Mouse (Mus musculus): ENCODE results near the gene Ttyh1.
A peak's percentile ranks its signal among the peaks of the same experiment; 100 is the strongest.

The Ttyh1 gene

DNA sequence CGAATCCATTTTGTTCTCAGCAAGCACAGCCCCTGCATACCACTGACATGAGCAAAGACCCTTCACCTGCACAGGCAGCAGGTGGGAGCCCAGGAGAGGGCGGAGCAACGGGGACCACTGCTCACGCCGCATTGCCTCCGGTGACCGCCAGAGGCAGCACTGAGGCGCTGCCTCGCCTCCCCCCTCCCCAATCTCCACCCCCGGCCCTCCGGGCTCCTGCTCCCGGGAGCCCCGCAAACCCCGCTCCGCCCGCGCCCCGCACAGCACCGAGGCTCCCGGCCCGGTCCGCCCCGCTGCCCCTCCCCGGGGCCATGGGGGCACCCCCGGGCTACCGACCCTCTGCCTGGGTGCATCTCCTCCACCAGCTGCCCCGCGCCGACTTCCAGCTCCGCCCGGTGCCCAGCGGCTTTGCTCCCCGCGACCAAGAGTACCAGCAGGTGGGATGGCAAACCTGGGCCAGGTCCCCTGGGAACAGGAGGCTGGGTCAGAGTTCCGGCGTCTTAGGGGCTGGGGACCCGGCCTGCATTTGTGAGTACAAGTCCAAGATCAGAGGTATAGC lies at the start of gene Ttyh1:
TSS of gene Ttyh1 (plus strand) at position 65 of the 559 bp plus-strand sequence.
- peak; percentile 82 to 84 for DNase-seq (ENCODE audit: low spot score in 2 of 2)

DNA sequence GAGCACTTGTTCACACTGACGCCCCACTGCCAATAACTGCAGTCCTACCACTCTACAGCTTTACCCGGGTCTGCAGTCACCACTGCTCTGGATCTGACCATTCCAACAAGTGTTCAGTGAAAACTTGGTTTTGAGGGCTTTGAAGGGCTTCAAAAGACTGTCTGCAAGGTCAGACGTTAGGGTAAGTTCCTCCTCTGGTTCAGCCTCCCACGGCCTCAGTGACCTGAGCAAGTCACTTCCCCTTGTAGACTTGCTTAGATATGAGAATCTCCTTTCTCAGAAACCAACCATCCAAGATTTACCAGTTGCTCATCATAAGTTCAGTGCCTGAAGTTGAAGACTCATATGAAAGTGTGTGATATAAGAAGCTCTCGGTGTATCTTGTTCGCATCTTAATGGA lies 48.1 kb upstream of the Ttyh1 start:
- no peak for DNase-seq (ENCODE audit: low spot score in 2 of 2)

DNA sequence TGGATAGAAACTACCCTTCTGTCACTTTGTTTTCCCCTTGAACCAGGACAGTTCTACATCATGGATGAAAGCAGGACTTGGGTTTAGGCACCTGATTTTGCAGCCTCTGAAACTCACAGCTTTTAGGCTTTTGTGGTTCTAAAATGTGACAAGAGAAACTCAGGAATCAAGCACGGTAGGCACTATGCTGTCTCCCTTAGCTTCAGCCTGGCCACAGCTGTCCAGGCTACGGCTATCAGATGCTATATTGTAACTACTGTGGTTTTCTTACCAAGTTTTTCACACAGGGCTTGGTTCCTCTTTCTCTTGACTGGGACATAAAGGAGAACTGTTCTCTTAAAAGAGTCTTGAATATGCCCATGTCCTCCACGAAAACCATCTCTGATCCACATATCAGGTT lies 46.1 kb upstream of the Ttyh1 start:
- DNase-seq (ENCODE audit: low spot score in 2 of 2), result no peak

DNA sequence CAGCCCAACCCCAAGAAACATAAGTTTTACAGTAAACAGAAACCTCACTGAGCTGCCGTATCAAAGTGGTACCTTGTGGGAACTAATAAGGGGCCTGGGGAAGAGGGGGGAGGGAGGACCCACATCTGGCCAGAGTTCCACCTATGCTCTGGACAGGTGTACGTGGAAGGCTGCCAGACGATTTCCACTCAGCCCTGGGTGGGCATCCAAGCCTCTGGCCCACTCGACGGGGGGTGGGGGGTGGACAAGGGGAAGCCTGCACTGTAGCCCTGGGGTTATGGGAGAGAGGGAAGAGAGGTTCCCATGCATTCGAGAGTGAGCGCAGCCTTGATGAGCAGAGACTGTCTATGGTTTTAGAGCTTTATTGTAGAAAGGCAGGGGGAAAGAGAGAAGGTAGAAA lies 39.7 kb upstream of the Ttyh1 start:
- no peak for DNase-seq (ENCODE audit: low spot score in 2 of 2)

DNA sequence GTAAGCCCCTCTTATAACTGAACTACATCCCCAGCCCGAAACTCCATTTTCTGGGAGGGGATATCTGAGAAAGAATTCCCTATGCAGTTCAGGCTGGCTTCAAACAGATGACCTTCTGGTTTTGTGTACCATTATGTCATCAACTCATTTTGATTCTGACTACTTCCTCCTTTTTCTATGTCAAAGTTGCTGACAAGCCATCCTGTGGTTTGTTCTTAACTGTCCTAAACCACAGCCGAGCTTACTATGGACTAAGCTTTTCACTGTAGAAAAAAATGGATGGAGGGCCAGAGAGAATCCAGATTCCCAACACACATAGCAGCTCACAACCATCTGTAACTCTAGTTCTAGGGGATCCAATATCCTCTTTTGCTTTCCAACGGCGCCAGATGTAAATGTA lies 38.7 kb upstream of the Ttyh1 start:
- DNase-seq (ENCODE audit: low spot score in 2 of 2), result no peak

DNA sequence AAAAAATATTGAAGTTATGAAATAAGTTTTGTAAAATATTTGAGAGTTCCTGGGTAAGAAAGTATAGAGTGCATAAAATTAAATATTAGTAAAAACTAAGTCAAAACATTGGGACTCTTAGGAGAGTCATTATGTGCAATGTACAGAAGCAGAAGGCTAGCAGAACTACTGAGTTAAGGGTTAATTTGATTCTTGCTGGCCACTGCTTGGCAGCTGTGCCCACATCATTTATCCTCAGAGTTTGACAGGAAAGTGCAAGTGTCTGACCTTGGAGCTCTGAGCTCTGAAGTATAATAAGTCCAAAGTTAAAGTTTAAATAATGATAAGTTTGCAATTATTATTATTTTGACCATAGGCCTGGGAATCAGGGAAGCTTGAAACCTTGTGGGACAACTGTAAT lies 37.5 kb upstream of the Ttyh1 start:
- DNase-seq (ENCODE audit: low spot score in 2 of 2), result no peak

DNA sequence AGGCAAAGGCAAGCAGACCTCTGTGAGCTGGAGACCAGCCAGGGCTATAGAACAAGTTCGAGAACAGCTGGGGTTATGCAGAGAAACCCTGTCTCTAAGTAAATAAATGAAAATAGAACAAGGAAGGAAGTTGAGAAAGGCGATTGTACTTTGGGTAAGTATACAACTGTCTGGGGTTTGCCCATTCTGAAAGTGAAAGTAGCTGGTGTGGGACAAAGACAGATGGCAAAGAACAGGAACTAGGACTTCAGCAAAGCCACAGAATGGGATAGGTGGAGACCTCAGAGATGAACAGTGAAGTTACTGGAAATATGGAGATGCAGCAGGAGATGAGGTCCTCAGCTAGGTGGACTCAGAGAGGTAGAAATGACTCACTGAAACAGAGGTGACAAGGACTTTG lies 36.4 kb upstream of the Ttyh1 start:
- no peak for DNase-seq (ENCODE audit: low spot score in 2 of 2)

DNA sequence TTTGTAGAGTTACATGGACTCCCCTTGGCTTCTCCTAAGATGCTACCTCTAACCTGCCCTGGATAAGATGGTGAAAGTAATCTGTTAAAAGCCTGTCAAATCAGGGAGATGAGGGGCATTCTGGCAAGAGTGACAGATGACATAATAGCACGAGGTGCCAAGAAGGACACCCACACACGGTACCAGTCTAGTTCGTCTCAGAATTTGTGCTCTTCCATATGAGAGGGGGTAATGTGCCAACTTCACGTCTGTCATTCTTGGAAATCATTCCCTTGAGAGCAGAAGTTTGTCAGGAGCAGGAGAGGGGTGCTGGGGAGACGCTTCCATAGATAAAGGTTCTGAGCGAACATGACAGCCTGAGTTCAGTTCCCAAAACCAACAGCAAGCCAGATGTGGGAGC lies 35.0 kb upstream of the Ttyh1 start:
- DNase-seq (ENCODE audit: low spot score in 2 of 2), result peak in 1 of 2 experiments; percentile 55

DNA sequence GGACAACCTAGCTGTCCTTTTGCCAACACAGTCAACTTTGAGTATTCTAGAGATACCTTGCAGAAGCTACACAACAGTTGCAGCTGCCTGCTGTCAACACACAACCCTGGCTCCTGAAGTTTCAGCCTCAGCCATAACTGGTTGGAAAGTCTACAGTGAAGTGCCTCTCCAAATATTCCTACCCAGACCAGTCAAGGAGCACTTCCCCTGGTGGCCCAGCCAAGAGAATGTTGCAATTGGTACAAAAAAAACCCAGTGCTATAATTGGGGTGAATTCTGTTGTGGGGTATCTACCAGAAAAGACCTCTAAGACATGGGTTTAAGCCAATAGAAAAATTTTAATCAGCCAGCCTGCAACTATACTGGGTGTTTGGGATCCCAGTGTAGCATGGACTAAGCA lies 33.6 kb upstream of the Ttyh1 start:
- DNase-seq (ENCODE audit: low spot score in 2 of 2), result no peak

DNA sequence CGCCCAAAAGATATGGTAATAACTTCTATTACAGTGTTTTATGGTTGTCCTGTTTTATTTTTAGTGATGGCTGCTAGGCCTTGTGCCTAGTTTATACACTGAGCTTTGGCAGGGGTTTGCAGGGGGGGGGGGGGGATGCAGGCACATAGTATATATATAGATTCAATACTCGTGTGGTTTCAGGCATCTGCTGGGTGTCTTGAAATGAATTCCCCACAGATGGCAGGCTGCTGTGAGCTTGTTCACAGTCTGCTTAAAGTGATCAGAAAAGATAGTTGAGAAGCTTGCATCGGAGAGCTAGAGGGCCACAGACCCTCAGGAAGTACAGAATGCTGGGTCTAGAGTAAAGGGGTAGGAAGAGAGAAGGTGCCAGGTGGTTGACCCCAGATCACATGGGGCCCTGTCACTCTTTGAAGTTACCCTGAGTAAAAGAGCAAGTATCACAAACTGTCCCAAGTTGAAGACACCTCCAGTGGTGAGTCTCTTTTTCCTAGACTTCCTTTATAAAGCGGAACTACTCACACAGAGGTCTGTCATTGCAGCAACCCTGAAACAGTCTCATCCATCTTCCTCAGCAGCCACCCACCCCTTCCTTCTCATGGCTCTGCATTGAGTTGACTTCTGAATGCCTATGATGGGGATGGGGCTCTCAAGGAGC lies 31.8 kb upstream of the Ttyh1 start:
- DNase-seq (ENCODE audit: low spot score in 2 of 2), result peak; percentile 72 to 88

DNA sequence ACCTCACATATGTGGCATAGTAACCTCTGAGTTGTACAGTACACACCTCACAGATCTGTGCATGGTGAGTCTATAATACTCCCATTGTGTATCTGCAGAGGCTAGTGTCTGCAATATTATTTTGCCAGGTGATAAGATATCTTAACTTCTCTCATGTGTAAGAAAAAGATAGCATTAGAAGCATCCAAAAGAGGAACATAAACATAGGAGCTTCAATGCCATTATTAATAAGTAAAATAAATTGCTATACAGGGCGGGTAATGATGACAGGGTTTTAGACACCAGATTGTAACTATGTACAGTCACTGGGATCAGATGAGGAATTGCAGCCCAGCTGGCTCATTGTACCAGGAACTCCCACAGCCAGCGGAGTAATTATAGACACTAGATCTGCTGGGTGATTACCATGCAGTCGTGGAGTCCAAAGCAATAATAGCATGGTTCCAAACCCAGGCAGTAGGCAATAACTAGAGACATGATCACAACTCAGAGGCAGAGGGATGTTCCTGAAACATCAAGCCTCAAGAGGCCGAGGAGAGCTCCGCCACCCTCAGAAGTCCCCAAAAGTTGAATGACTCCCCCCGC lies 31.2 kb upstream of the Ttyh1 start:
- DNase-seq (ENCODE audit: low spot score in 2 of 2), result peak; percentile 53 to 77

DNA sequence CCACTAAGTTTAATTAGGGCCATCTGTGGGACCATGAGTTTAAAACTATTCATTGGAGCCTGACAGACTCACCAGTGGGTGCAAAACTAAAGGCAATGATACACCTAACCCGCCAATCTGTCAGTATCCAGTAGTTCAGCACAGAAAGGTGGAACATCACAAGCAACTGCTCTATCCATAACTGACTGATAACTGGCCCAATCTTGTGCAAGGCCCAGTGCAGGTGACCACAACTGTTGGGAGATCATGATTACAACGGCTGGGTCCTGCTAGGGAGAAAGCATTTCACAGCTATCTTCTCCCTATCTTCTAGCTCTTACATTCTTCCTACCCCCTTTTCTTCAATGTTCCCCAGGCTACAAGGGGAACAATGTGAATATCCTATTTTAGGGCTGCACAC lies 30.5 kb upstream of the Ttyh1 start:
- no peak for DNase-seq (ENCODE audit: low spot score in 2 of 2)

DNA sequence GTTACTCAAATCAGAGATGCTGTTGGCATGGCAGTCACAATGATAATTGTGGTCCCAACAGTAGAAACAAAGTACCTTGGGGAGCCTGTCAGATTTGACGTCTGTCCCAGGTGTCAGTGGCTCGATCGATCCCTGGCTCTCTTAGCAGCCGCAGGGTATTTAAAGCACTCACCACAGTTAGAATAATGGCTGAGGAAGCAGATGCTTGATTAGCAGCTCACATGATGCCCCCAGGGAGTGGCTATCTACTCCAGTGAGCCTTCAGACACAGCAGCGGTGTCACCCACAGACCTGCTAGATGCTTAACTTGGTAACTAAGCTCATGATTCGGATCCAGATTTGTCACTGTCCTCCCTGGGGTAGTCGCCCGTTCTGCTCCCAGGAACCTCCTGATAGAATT lies 28.0 kb upstream of the Ttyh1 start:
- DNase-seq (ENCODE audit: low spot score in 2 of 2), result no peak

DNA sequence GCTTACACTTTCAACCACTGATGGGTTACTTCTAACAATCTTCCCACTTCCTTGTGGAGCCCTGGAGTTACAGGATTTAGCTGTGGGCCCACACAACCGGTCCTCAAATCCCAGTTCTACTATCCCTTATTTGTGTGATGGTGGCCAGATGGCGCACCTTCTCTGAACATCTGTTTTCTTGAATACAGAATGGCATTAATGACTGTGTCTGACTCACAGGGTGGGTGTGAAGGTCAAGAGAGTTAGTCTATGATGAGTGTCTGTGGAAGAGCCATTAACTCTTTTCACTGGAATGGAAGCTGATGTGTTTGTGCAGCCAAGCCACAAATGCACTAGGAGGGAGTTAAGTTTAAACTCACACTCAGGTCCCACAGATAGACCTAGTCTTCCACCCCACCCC lies 20.9 kb upstream of the Ttyh1 start:
- DNase-seq (ENCODE audit: low spot score in 2 of 2), result no peak

DNA sequence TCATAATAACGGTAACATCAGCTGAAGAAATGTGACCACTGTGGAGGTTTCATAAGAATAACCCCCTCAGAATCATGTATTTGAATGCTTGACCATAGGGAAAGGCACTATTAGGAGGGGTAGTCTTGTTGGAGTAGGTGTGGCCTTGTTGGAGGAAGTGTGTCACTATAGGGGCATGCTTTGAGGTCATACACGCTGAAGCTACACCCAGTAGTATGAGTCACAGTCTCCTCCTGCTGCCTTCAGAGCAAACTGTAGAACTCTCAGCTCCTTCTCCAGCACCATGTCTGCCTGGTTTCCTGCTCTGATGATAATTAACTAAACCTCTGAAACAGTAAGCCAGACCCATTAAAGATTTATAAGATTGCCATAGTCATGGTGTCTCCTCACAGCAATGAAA lies 20.4 kb upstream of the Ttyh1 start:
- no peak for DNase-seq (ENCODE audit: low spot score in 2 of 2)

DNA sequence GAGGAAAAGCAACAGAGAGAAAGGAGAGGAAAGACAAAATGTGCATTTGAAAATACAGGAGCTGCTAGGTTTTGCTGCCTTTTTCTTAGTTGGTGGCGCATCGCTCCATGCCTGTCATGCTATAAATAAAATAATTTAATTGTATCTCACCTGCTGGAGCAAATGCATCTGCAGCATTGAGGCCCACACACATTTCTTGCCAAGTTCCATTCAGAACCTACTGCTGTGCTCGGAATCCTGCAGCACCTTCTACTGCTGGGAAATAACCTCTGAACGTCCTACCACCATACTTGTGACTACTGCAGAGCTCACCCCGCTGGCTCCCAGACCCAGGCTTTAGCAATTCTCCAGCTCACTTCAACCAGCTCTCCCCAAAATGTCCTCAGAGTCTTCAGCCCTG lies 18.1 kb upstream of the Ttyh1 start:
- DNase-seq (ENCODE audit: low spot score in 2 of 2), result no peak

DNA sequence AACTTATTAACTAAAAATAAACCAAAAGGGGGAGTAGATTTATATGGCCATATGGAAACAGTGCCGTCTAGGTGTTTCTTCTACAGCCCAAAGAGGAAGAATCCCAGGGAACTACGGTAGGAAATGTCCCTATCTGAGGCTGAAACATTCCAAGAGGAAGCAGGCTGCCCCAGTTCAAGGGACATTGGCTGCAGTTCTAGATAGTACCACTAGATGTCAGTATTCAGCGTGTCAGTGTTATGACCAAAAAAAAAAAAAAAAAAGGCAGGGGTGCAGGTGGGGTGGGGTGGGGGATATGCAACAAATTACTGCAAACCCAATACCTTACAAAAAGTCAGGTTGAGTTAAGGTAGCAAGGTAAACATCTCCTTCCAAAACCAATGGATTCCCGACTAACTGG lies 15.8 kb upstream of the Ttyh1 start:
- no peak for DNase-seq (ENCODE audit: low spot score in 2 of 2)

DNA sequence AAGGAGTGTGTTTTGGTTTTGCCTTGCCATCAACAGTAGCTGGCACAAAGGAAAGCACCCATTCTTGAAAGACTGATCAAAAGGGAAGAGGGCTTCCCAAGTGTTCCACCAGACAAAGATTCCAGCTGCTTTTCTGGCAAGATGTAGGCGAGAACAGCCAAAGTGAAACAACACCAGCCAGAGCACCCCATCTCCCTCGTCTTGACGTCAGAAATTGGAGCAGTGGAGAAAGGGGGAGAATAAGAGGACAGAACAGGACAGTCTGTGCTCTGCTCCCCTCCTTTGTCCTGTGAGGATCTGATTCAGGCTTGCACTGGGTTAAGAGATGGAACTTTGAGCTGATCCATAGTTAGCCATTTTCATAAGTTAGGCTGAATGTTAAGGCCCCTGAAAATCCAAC lies 7.4 kb upstream of the Ttyh1 start:
- DNase-seq (ENCODE audit: low spot score in 2 of 2), result peak; percentile 45 to 61

DNA sequence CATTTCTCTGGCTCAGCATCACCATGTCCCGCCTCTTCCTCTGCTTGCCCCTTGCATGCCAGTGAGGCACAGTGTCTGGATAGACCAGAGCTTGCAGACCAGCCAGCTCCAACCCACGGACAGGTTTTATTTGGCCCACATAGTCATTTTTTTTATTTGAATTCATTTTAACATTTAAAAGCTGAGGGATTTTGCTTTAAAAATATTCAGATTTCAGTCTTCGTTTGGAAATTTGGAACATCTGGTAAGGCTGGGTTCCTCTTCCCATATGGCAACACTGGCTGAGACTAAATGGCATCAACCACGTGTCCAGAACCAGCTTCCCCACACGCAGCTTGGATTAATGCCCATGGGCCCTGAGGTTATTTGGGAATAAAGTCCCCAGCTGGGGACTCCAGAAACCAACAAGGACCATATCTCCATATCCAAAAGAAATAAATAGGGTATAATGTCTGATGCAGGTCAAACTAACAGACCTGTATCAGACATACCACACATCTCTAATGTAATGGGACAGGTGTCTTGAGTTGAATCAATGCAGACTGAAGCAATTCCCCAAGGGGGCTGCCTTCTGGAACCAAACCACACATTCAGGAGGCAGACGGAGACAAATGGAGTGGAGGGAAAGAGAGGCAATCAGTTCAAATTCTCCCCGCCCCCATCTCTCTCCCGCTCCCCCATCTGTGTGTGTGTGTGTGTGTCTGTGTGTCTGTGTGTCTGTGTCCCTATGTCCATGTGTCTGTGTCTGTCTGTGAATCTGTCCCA lies 2.0 kb upstream of the Ttyh1 start:
- peak in 1 of 2 experiments; percentile 55 for DNase-seq (ENCODE audit: low spot score in 2 of 2)

DNA sequence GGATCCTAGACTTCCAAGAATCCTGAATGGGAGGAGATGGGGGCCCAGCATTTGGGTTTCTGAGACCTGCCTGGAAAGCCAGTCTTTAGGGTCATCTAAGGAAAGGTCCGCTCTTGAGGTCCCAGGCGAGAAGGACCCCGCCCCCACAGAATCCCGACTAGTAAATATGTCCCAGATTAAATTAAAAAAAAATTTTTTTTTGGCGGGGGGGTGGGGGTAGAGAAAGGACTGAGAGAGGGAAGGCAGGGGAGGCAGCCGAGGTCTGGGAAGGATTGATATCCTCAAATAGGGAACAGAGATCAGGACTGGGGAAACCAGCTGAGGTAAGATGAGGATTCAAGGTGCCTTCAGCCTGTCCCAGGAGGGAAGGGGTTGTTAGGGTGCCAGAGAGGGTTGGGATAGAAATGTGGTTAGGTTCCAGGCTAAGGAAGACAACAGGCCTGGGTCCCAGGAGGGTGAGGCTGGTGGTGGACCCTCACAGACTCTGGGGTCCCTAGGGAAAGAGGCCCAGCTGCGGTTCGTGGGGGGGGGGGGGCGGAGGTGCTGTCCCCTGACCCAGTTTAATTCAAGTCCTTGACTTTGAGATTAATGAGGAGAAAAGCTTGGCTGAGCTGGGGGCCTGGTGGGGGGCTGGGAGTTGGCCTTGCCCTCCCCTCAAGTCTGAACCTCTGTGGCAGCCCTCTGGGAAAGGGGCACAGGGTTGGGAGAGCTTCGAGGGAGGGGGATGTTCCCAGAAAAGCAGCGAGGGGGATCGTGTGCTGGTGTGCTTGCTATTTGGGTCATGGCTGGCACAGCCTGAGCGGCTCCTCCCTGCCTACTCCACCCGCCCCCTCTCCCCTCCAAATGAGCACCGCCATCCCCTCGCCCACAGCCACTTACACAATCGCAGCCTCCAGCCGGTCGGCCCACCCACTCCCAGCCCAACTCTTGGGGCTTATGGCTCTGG lies 1.0 kb downstream of the Ttyh1 start:
- DNase-seq (ENCODE audit: low spot score in 2 of 2), result peak; percentile 84 to 86

DNA sequence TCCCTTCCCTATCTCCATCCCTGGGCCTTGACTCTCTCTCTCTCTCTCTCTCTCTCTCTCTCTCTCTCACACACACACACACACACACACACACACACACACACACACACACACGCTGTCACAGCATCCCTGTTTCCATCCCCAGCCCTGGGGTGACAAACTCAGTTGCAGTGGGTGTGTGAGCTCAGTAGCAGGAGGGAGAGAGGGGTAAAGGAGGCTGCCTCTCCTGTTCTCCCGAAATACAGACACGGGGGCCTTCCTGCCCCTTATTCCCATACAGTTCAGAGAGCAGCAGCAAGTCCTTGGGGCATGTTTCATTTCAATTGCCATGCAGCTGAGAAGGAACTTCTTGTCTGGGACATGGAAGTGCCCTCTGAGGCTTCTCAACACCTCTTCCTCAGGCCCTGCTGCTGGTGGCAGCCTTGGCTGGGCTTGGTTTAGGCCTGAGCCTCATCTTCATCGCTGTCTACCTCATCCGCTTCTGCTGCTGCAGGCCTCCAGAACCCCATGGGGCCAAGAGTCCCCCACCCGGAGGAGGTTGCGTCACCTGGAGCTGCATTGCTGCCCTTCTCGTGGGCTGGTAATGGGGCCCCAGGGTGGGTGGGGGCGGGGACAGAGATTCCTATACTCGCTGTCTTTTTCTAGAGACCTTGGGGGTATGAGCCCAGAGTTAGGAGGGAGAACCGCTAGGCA lies 3.0 kb downstream of the Ttyh1 start:
- no peak for DNase-seq (ENCODE audit: low spot score in 2 of 2)
